Mouse (Mus musculus): ENCODE data around the gene Abcf3. TPM values are rescaled to one million over a fixed set of nuclear protein-coding genes. Genes with fewer than 3 reads are reported as not detected.

The Abcf3 gene
- total and polyA plus RNA-seq, 3 experiments, result 48.6 to 98.0 (median 55.7) TPM

DNA sequence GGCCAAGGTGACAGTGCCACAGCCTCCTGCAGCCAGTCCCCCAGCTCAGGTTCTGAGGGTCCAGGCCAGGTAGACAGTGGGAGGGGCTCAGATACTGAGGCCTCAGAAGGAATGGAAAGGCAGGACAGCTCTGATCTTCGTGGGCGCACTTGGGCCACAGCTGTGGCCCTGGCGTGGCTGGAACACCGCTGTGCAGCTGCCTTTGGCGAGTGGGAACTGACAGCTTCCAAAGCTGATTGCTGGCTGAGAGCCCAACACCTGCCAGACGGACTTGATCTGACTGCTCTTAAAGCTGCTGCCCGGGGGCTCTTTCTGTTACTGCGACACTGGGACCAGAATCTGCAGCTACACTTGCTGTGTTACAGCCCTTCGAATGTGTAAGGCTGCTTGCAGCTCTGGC lies 56.3 kb downstream of the Abcf3 start:
- in situ Hi-C loops (cut with MboI; ENCODE audit: low pct_ligation_motif_present, low pct_unique_long_range_greater_than_20kb, low sequenced_read_pairs) (loop anchor here (5.0 kb wide), 1 partner anchor 37 kb away; no protein-coding TSS in a partner anchor), dilution Hi-C loops (cut with MboI; ENCODE audit: extremely low pct_ligation_motif_present, extremely low pct_unique_long_range_greater_than_20kb, low sequenced_read_pairs) (no loop called here)
- Histone ChIP-seq H3K4me1 (ENCODE audit: control insufficient read depth in 1 of 2, insufficient read depth in 2 of 2) (peaks cover 5 to 15% of the 10 kb centered on the region in 2 experiments), H3K4me2 (ENCODE audit: insufficient read depth, low read depth, poor library complexity, severe bottlenecking) (no peak overlapping the region), H3K9me3 (replicated peaks; ENCODE audit: low read length) (no peaks in the 10 kb centered on the region), H3K27me3 (replicated peaks) (no peaks in the 10 kb centered on the region), H3K27ac (ENCODE audit: insufficient read depth, low read depth) (no peak overlapping the region), H3K36me3 (replicated peaks in 1 of 2; ENCODE audit: control insufficient read depth in 1 of 2, insufficient read depth in 1 of 2, low read length in 1 of 2) (peaks cover 41 to 58% of the 10 kb centered on the region in 2 experiments), H3K79me2 (replicated peaks; ENCODE audit: control insufficient read depth, extremely low read depth, insufficient read depth, poor library complexity, severe bottlenecking) (peaks cover 4% of the 10 kb centered on the region), H3K4me3 (replicated peaks in 1 of 3; ENCODE audit: low read depth in 2 of 3, low read length in 2 of 3, poor library complexity in 1 of 3) (no peak overlapping the region), H3K9ac (ENCODE audit: insufficient read depth, low read depth) (no peak overlapping the region)
- TF ChIP-seq USF2 (conservative IDR thresholded peaks at IDR 0.05; ENCODE audit: low read depth, low read length), result no peak
- no peak for TF ChIP-seq USF1 (IDR thresholded peaks at IDR 0.05; ENCODE audit: low read depth, low read length)
- no peak for TF ChIP-seq CHD1 (IDR thresholded peaks at IDR 0.05; ENCODE audit: low read depth, low read length)
- TF ChIP-seq ZMIZ1 (IDR thresholded peaks at IDR 0.05; ENCODE audit: low read depth, low read length), result no peak
- no peak for TF ChIP-seq JUN (IDR thresholded peaks at IDR 0.05; ENCODE audit: insufficient read depth, low read depth, low read length)
- TF ChIP-seq BHLHE40 (IDR thresholded peaks at IDR 0.05; ENCODE audit: low read depth, low read length), result no peak
- no peak for TF ChIP-seq MEF2A (IDR thresholded peaks at IDR 0.05; ENCODE audit: borderline replicate concordance, low read depth, low read length)
- TF ChIP-seq EP300 (IDR thresholded peaks at IDR 0.05; ENCODE audit: low read length), result no peak
- TF ChIP-seq POLR2A (IDR thresholded peaks at IDR 0.05; ENCODE audit: low read depth, low read length), result no peak
- no peak for TF ChIP-seq RAD21 (IDR thresholded peaks at IDR 0.05; ENCODE audit: low read depth, low read length)
- TF ChIP-seq UBTF (IDR thresholded peaks at IDR 0.05; ENCODE audit: low read depth, low read length), result no peak
- TF ChIP-seq SIN3A (IDR thresholded peaks at IDR 0.05; ENCODE audit: low read length), result no peak
- TF ChIP-seq ZC3H11A (IDR thresholded peaks at IDR 0.05; ENCODE audit: low read depth, low read length), result no peak
- TF ChIP-seq MAZ (IDR thresholded peaks at IDR 0.05; ENCODE audit: low read depth, low read length), result no peak
- TF ChIP-seq RCOR1 (conservative IDR thresholded peaks at IDR 0.05; ENCODE audit: low read depth, low read length), result no peak
- TF ChIP-seq TCF12 (IDR thresholded peaks at IDR 0.05; ENCODE audit: low read depth, low read length), result no peak
- TF ChIP-seq CHD2 (IDR thresholded peaks at IDR 0.05; ENCODE audit: low read length), result no peak
- DNase-seq (ENCODE audit: extremely low read depth), result no peak

GRCm38 (mm10) chr16:20610501-20611356 lies 62.4 kb downstream of the Abcf3 start:
- Histone ChIP-seq H3K9ac (ENCODE audit: insufficient read depth, low read depth) (peak overlapping the region; percentile 72), H3K4me2 (ENCODE audit: insufficient read depth, low read depth, poor library complexity, severe bottlenecking) (peak overlapping the region; percentile 98), H3K4me1 (ENCODE audit: control insufficient read depth in 1 of 2, insufficient read depth in 2 of 2) (peaks cover 6 to 33% of the 10 kb centered on the region in 2 experiments), H3K27ac (ENCODE audit: insufficient read depth, low read depth) (peak overlapping the region; percentile 46), H3K9me3 (replicated peaks; ENCODE audit: low read length) (no peaks in the 10 kb centered on the region), H3K27me3 (replicated peaks) (no peaks in the 10 kb centered on the region), H3K79me2 (replicated peaks; ENCODE audit: control insufficient read depth, extremely low read depth, insufficient read depth, poor library complexity, severe bottlenecking) (peaks cover 8% of the 10 kb centered on the region), H3K36me3 (replicated peaks in 1 of 2; ENCODE audit: control insufficient read depth in 1 of 2, insufficient read depth in 1 of 2, low read length in 1 of 2) (peaks cover 29 to 56% of the 10 kb centered on the region in 2 experiments), H3K4me3 (replicated peaks in 1 of 3; ENCODE audit: low read depth in 2 of 3, low read length in 2 of 3, poor library complexity in 1 of 3) (peak overlapping the region; percentile 70 to 86 (median 79))
- in situ Hi-C loops (cut with MboI; ENCODE audit: low pct_ligation_motif_present, low pct_unique_long_range_greater_than_20kb, low sequenced_read_pairs), result loop anchor here (5.0 to 10.0 kb wide), 2 partner anchors 63 to 316 kb away; partner anchors contain the start of gene Abcf3
- peak; percentile 94 for DNase-seq (ENCODE audit: extremely low read depth)
- dilution Hi-C loops (cut with MboI; ENCODE audit: extremely low pct_ligation_motif_present, extremely low pct_unique_long_range_greater_than_20kb, low sequenced_read_pairs), result no loop called here
- TF ChIP-seq MAZ (IDR thresholded peaks at IDR 0.05; ENCODE audit: low read depth, low read length) (peak; percentile 83), CTCF (conservative IDR thresholded peaks at IDR 0.05 in 1 of 2, IDR thresholded peaks at IDR 0.05 in 1 of 2; ENCODE audit: low read depth in 2 of 2, low read length in 2 of 2) (no peak), JUN (IDR thresholded peaks at IDR 0.05; ENCODE audit: insufficient read depth, low read depth, low read length) (no peak), ZC3H11A (IDR thresholded peaks at IDR 0.05; ENCODE audit: low read depth, low read length) (no peak), ZMIZ1 (IDR thresholded peaks at IDR 0.05; ENCODE audit: low read depth, low read length) (peak; percentile 94), SMC3 (IDR thresholded peaks at IDR 0.05; ENCODE audit: low read depth, low read length) (no peak), USF2 (conservative IDR thresholded peaks at IDR 0.05; ENCODE audit: low read depth, low read length) (no peak), NELFE (IDR thresholded peaks at IDR 0.05; ENCODE audit: low read depth, low read length) (peak; percentile 99), ELF1 (IDR thresholded peaks at IDR 0.05; ENCODE audit: low read depth, low read length) (peak; percentile 83), PAX5 (IDR thresholded peaks at IDR 0.05; ENCODE audit: low read length) (no peak), POLR2A (IDR thresholded peaks at IDR 0.05; ENCODE audit: low read depth, low read length) (peak; percentile 99), MAX (IDR thresholded peaks at IDR 0.05; ENCODE audit: low read length) (peak; percentile 95), E2F4 (IDR thresholded peaks at IDR 0.05; ENCODE audit: insufficient replicate concordance, low read depth, low read length) (peak; percentile 77; the same call in 1 of the 2 replicates), USF1 (IDR thresholded peaks at IDR 0.05; ENCODE audit: low read depth, low read length) (no peak), CHD1 (IDR thresholded peaks at IDR 0.05; ENCODE audit: low read depth, low read length) (peak; percentile 88; the same call in 1 of the 2 replicates), TBP (conservative IDR thresholded peaks at IDR 0.05; ENCODE audit: low read depth, low read length) (peak; percentile 98), CHD2 (IDR thresholded peaks at IDR 0.05; ENCODE audit: low read length) (peak; percentile 62; the same call in 1 of the 2 replicates), MYC (IDR thresholded peaks at IDR 0.05; ENCODE audit: low read depth, low read length) (peak; percentile 99), BHLHE40 (IDR thresholded peaks at IDR 0.05; ENCODE audit: low read depth, low read length) (peak; percentile 73), KAT2A (IDR thresholded peaks at IDR 0.05; ENCODE audit: insufficient replicate concordance, low read length) (peak; percentile 82; the same call in 1 of the 2 replicates), MEF2A (IDR thresholded peaks at IDR 0.05; ENCODE audit: borderline replicate concordance, low read depth, low read length) (peak; percentile 71), ZKSCAN1 (IDR thresholded peaks at IDR 0.05; ENCODE audit: borderline replicate concordance, low read depth, low read length) (no peak), RCOR1 (conservative IDR thresholded peaks at IDR 0.05; ENCODE audit: low read depth, low read length) (0 out of 2 replicates have a peak, but pooled peaks have one; percentile 31)
